Mouse (Mus musculus) T-cell, adult 66 days (primary cell): ENCODE data around the gene Ids. TPM values are rescaled to one million over a fixed set of nuclear protein-coding genes. Genes with fewer than 3 reads are reported as not detected.

Experiments
- total RNA-seq, 2 experiments: library from RNA; stranded (reverse); gene quantifications; 3 replicates in 1 of 2; 4 replicates in 1 of 2; pipeline ENCODE4 v1.2.4; 2023

Gene Ids
- total RNA-seq: 10 to 100 TPM; 26.3 to 30.9 TPM

DNA sequence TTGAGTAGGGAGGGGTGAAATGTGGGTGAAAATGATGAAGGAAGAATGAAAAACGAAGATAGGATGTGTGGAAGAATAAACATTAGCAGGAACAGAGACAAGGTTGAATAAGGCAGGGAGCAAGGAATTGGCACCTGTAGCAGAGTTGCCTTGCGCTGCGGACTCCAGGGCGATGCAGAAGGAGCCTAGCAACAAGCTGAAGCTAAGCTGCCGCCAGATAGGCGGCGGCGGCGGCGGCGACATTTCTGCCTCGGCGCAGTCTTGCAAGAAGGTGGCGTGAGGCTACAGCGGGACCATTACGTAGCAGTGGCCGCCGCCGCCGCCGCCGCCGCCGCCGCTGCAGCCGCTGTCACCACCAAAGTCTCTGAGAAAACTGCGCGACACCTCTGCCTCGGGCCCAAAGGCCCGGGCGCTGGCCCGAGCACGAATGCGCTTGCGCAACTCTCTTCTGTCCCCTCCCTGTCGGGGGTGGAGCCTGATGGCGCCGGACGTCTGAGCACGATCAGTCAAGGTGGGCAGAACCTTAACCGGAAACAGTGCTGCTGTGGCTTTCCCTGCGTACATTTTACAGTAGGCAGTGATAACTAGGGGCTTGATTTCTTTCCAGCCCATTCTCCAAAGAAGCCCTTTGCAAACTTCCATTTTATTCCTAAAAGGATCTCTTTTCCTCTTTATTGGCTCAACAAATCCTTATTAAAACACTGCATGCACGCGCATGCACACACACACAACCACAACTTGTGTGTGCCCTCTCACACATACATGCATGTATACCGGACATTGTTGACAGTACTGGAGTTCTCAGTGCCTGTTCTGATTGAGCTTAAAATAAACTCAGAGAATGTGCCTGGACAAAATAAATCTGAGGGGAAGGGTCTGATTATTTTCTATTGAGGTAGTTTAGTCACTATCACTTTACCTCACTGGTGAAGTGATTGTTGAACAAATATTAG is at the start of gene Ids:
Gene Ids, minus strand, starts transcription at position 424 of the 953 bp plus-strand sequence.

DNA sequence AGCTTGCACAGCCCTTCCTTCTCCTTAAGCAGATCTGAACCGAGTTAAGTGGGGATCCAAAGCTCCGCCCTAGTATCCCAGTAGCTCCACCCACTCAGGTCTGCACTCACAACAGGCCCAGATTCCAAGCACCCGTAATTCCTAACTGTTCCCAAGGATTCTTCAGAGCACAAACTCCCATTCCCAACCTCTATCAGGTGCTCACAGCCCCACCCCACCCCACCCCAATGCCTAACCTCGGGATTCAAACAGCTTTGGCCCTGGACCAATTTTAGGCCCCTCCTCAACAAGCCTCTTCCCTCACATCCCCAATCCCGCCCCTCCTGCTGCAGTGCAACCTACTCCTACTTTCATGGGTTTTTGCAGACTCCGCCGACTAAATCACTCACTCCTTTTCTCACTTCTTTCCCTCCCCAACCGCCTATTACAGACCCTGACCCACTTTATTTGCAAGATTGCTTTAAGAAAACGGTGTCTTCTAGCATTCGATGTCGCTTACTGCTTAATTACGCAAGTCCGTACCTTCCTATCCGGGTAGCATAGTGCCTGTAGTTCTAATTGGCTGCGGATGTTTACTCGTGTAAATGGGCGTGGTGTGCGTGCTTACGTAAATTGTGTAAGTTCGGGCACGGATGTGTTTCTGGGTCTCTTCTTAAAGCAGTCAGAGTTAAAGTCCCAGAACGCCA is 20.5 kb upstream of the Ids start, which contains the start of gene 1110012L19Rik:
Gene 1110012L19Rik, plus strand, starts transcription at position 602 of the 686 bp plus-strand sequence.

Other genes starting within 250 kb of the Ids start
- gene 1110012L19Rik, start 20.8 kb upstream of the Ids start, total RNA-seq: 10 to 100 TPM; 11.2 to 11.4 TPM
- gene Tmem185a, start 112.1 kb upstream of the Ids start, total RNA-seq: 10 to 100 TPM; 22.1 to 26.0 TPM